Mouse (Mus musculus) intestine, postnatal 0 days (tissue): ENCODE measurements around the gene Cpsf2. TPM values are rescaled to one million over a fixed set of nuclear protein-coding genes. Genes with fewer than 3 reads are reported as not detected.
"Not testable (repeated sequence)": the region's sequence is repeated elsewhere in the genome, so short reads cannot be mapped to it uniquely, and the experiment has no call there.

ENCODE experiments used
- ATAC-seq: fragments of 200-750 bp; cut with Nextera tagmentation; 2 replicates; pipeline ENCODE4 v1.8.0; 2017; ENCODE audit warnings: mild to moderate bottlenecking, moderate TSS enrichment, moderate library complexity
- H3K27ac ChIP-seq: fragments of 300-500 bp; sonication (generic); 2 replicates; pipeline ENCODE4 v1.5.1; 2014; ENCODE audit warnings: mild to moderate bottlenecking, low read depth, low read length, moderate library complexity
- H3K27me3 ChIP-seq: fragments of 300-500 bp; sonication (generic); replicated peaks from 2 replicates; pipeline ENCODE4 v1.6.1; 2014; ENCODE audit warnings: low read length, mixed read lengths; ENCODE audit not compliant: control insufficient read depth, insufficient read depth
- H3K36me3 ChIP-seq: fragments of 300-500 bp; sonication (generic); 2 replicates; pipeline ENCODE4 v1.6.1; 2014; ENCODE audit warnings: mild to moderate bottlenecking, moderate library complexity; ENCODE audit not compliant: control insufficient read depth, insufficient read depth
- H3K4me1 ChIP-seq: fragments of 300-500 bp; sonication (generic); replicated peaks from 2 replicates; pipeline ENCODE4 v1.6.1; 2014; ENCODE audit warnings: antibody characterized with exemption, low read length, mixed read lengths; ENCODE audit not compliant: control insufficient read depth, insufficient read depth
- H3K4me2 ChIP-seq: fragments of 300-500 bp; sonication (generic); replicated peaks from 2 replicates; pipeline ENCODE4 v1.6.1; 2014; ENCODE audit warnings: low read depth, mild to moderate bottlenecking, moderate library complexity
- H3K4me3 ChIP-seq: fragments of 300-500 bp; sonication (generic); 2 replicates; pipeline ENCODE4 v1.5.1; 2014; ENCODE audit warnings: low read depth, low read length
- H3K9ac ChIP-seq: fragments of 300-500 bp; sonication (generic); 2 replicates; pipeline ENCODE4 v1.6.1; 2014; ENCODE audit warnings: mild to moderate bottlenecking, low read depth, low read length
- H3K9me3 ChIP-seq: fragments of 300-500 bp; sonication (generic); 2 replicates; pipeline ENCODE4 v1.6.1; 2016; ENCODE audit warnings: mixed run types; ENCODE audit not compliant: control insufficient read depth
- CTCF ChIP-seq: sonication (generic); IDR thresholded peaks from 2 replicates; pipeline ENCODE4 v1.5.1; 2016; ENCODE audit warnings: low read depth, mild to moderate bottlenecking, control low read depth, antibody characterized with exemption, moderate library complexity
- WGBS: fragments of 180-500 bp; shearing (Covaris S2); extraction: QIAGEN DNeasy Blood & Tissue Kit; methylation state at CpG from one replicate; pipeline ENCODE4 v1.1.7; 2014; 5-methylcytosine and 5-hydroxymethylcytosine counted together
- polyA plus RNA-seq: library from polyadenylated mRNA; unstranded; fragments of >200 nt; fragmentation: Nextera tagmentation; extraction: Ambion mirVana; gene quantifications from 2 replicates; pipeline ENCODE4 v1.2.1, GENCODE M21; 2015

Gene Cpsf2
- polyA plus RNA-seq, 1 experiment from 2014 or later = 12.4 TPM

- ATAC-seq = no peak; the same call in 1 of the 2 replicates
- no peak for TF ChIP-seq CTCF
- Histone ChIP-seq H3K27ac (peak overlapping the region; percentile 70), H3K9me3 (no peaks in the 10 kb centered on the region), H3K36me3 (no peaks in the 10 kb centered on the region), H3K27me3 (no peaks in the 10 kb centered on the region), H3K9ac (peak overlapping the region; percentile 89), H3K4me3 (peak overlapping the region; percentile 97), H3K4me2 (peak overlapping the region; percentile 82), H3K4me1 (no peaks in the 10 kb centered on the region)
- WGBS = 8% methylated on average over 26 of the region's 26 CpGs
Observed at GRCm38 (mm10) chr12:101957079-101957941, 18.5 kb upstream of the Cpsf2 start.

- Histone ChIP-seq H3K27ac (peak within 1 kb of the TSS; percentile 70), H3K36me3 (no peaks in the 10 kb centered on the region), H3K4me3 (peak within 1 kb of the TSS; percentile 97), H3K9me3 (no peaks in the 10 kb centered on the region), H3K9ac (peak within 1 kb of the TSS; percentile 89), H3K27me3 (no peaks in the 10 kb centered on the region), H3K4me1 (no peaks in the 10 kb centered on the region), H3K4me2 (peak within 1 kb of the TSS; percentile 82)
- peak; percentile 99 for ATAC-seq
- TF ChIP-seq CTCF = peak; percentile 92
- 1% methylated on average over 54 of the region's 54 CpGs for WGBS
Observed at GRCm38 (mm10) chr12:101957942-101958544, 17.7 kb upstream of the Cpsf2 start, which contains the start of gene Atxn3. Atxn3 (minus strand) TSS chr12:101958246.

- no peak for TF ChIP-seq CTCF
- Histone ChIP-seq H3K9me3 (no peaks in the 10 kb centered on the region), H3K4me1 (no peaks in the 10 kb centered on the region), H3K27ac (no peak overlapping the region), H3K36me3 (no peaks in the 10 kb centered on the region), H3K4me2 (peak overlapping the region; percentile 55), H3K9ac (no peak overlapping the region), H3K4me3 (peak overlapping the region; percentile 97), H3K27me3 (no peaks in the 10 kb centered on the region)
- ATAC-seq = no peak
- WGBS = 47% methylated on average over 9 of the region's 9 CpGs
Observed at GRCm38 (mm10) chr12:101958556-101958955, 17.2 kb upstream of the Cpsf2 start.

- not testable (repeated sequence) for H3K27me3 ChIP-seq, ATAC-seq, H3K27ac ChIP-seq, H3K9me3 ChIP-seq, H3K9ac ChIP-seq, H3K4me3 ChIP-seq, H3K36me3 ChIP-seq, H3K4me1 ChIP-seq
- peak overlapping the region; percentile 55 for H3K4me2 ChIP-seq
- 88% methylated on average over 5 of the region's 5 CpGs for WGBS
Observed at GRCm38 (mm10) chr12:101958960-101959780, 16.6 kb upstream of the Cpsf2 start.

DNA sequence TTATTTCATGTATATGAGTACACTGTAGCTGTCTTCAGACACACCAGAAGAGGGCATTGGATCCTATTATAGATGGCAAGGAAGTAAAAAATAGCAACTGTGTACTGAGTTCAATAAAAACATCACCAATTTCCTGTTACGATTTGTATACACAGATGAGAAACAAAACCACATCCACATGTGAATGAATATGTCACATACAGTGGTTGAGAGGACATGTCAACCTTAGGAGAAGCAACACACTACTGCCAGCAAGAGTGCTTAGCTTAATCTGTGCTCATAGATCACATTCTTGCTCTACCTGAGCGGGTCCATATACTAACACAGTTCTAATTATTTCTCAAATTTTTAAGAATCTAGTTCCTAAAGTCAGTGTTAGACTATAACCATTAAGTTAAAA lies 4.5 kb upstream of the Cpsf2 start:
- Histone ChIP-seq H3K4me2 (no peak overlapping the region), H3K4me3 (no peak overlapping the region), H3K9ac (no peak overlapping the region), H3K9me3 (no peaks in the 10 kb centered on the region), H3K36me3 (peaks cover 14% of the 10 kb centered on the region), H3K27ac (no peak overlapping the region), H3K4me1 (no peaks in the 10 kb centered on the region), H3K27me3 (no peaks in the 10 kb centered on the region)
- no peak for TF ChIP-seq CTCF
- WGBS = 88% methylated on average over 2 of the region's 2 CpGs
- ATAC-seq = no peak

- H3K36me3 ChIP-seq = peaks cover 6% of the 10 kb centered on the region
- no peak overlapping the region for H3K4me2 ChIP-seq
- H3K27me3 ChIP-seq = no peaks in the 10 kb centered on the region
- 92% methylated on average over 3 of the region's 3 CpGs for WGBS
- H3K9ac ChIP-seq = no peak overlapping the region
- H3K9me3 ChIP-seq = no peaks in the 10 kb centered on the region
- H3K27ac ChIP-seq = no peak overlapping the region
- TF ChIP-seq CTCF = no peak
- ATAC-seq = no peak
- H3K4me1 ChIP-seq = no peaks in the 10 kb centered on the region
- H3K4me3 ChIP-seq = no peak overlapping the region
Observed at GRCm38 (mm10) chr12:101972230-101972629, 3.6 kb upstream of the Cpsf2 start.
